Mouse (Mus musculus): Measurements from ENCODE around the gene Trpv5. TPM values are rescaled to one million over a fixed set of nuclear protein-coding genes. Genes with fewer than 3 reads are reported as not detected.

Gene Trpv5
- total RNA-seq, 2 experiments from 2014 or later, result not detected

- intact Hi-C loops (cut with DNase I), result no loop called here
- DNase-seq, result no peak
These were observed 39.2 kb downstream of the Trpv5 start for GRCm38 (mm10) chr6:41641173-41641866.

GRCm38 (mm10) chr6:41640449-41640848 is 40.1 kb downstream of the Trpv5 start:
- DNase-seq, result no peak
- intact Hi-C loops (cut with DNase I), result no loop called here

- intact Hi-C loops (cut with DNase I), result no loop called here
- DNase-seq, result no peak
These were observed 42.6 kb downstream of the Trpv5 start for GRCm38 (mm10) chr6:41637927-41638506.

- DNase-seq, result no peak
- intact Hi-C loops (cut with DNase I), result no loop called here
These were observed 43.2 kb downstream of the Trpv5 start for GRCm38 (mm10) chr6:41637393-41637792.

GRCm38 (mm10) chr6:41636178-41636577 is 44.4 kb downstream of the Trpv5 start, which contains the start of gene Trpv6:
Trpv6 (minus strand) TSS chr6:41636405.
- no peak for DNase-seq
- intact Hi-C loops (cut with DNase I), result no loop called here

- no peak for DNase-seq
- intact Hi-C loops (cut with DNase I), result no loop called here
These were observed 45.4 kb downstream of the Trpv5 start for GRCm38 (mm10) chr6:41635211-41635610.

GRCm38 (mm10) chr6:41631549-41631948 is 49.0 kb downstream of the Trpv5 start:
- DNase-seq, result no peak
- intact Hi-C loops (cut with DNase I), result no loop called here

- DNase-seq, result no peak
- intact Hi-C loops (cut with DNase I), result no loop called here
These were observed 49.8 kb downstream of the Trpv5 start for GRCm38 (mm10) chr6:41630791-41631190.

- intact Hi-C loops (cut with DNase I), result no loop called here
- DNase-seq, result no peak
These were observed 52.4 kb downstream of the Trpv5 start for GRCm38 (mm10) chr6:41628180-41628579.

GRCm38 (mm10) chr6:41622661-41623060 is 57.9 kb downstream of the Trpv5 start:
- no peak for DNase-seq
- intact Hi-C loops (cut with DNase I), result no loop called here

GRCm38 (mm10) chr6:41621241-41621990 is 59.2 kb downstream of the Trpv5 start:
- intact Hi-C loops (cut with DNase I), result no loop called here
- DNase-seq, result no peak

GRCm38 (mm10) chr6:41620173-41620798 is 60.3 kb downstream of the Trpv5 start:
- intact Hi-C loops (cut with DNase I), result no loop called here
- DNase-seq, result no peak

GRCm38 (mm10) chr6:41607637-41608036 is 72.9 kb downstream of the Trpv5 start:
- intact Hi-C loops (cut with DNase I), result no loop called here
- DNase-seq, result no peak

- intact Hi-C loops (cut with DNase I), result no loop called here
- DNase-seq, result peak; percentile 26 to 27
These were observed 74.4 kb downstream of the Trpv5 start for GRCm38 (mm10) chr6:41606214-41606613.

- DNase-seq, result no peak
- intact Hi-C loops (cut with DNase I), result no loop called here
These were observed 74.8 kb downstream of the Trpv5 start for GRCm38 (mm10) chr6:41605794-41606104.

GRCm38 (mm10) chr6:41605061-41605793 is 75.3 kb downstream of the Trpv5 start, which contains the start of gene Ephb6:
Ephb6 (plus strand) TSS chr6:41605482.
- peak; percentile 58 to 67 for DNase-seq
- intact Hi-C loops (cut with DNase I), result no loop called here

- peak; percentile 15 to 26 for DNase-seq
- intact Hi-C loops (cut with DNase I), result no loop called here
These were observed 76.0 kb downstream of the Trpv5 start for GRCm38 (mm10) chr6:41604401-41605050.
